Mouse (Mus musculus): Measurements from ENCODE around the gene Hspa1a.

DNA sequence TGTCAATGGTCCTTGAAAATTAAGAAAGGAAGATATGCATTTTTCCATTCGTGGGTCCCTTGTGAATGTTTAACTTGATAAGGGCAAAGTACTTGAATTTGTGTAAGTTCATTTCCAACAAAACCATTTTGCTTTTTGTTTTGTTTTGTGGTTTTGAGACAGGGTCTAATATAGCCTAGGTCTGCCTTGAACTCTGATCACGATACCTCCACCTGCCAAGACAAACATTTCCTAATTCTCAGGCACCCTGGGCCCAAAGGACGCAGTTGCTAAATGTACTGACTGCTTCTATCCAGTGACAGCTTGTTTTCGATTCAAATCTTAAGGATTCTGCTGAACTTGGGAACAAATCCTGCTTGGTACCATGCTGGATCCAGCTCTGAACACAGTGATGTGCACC is 7.7 kb upstream of the Hspa1a start:
- TF ChIP-seq CTCF (IDR thresholded peaks at IDR 0.05; ENCODE audit: control insufficient read depth, insufficient read depth, insufficient replicate concordance, low read depth, low read length) = no peak
- no peak for TF ChIP-seq POLR2A (IDR thresholded peaks at IDR 0.05; ENCODE audit: control insufficient read depth, low read depth, low read length)
